Mouse (Mus musculus): ENCODE results near the gene Pcdh11x.

- TF ChIP-seq POLR2A (IDR thresholded peaks at IDR 0.05; ENCODE audit: insufficient read depth, low read depth, low read length) (no peak), CTCF (IDR thresholded peaks at IDR 0.05; ENCODE audit: insufficient read depth, low read depth, low read length) (no peak)
These were observed 445.7 kb downstream of the Pcdh11x start for GRCm38 (mm10) chrX:120735792-120736191.
